Mouse (Mus musculus): Measurements from ENCODE around the gene Emc9.

Gene Emc9

DNA sequence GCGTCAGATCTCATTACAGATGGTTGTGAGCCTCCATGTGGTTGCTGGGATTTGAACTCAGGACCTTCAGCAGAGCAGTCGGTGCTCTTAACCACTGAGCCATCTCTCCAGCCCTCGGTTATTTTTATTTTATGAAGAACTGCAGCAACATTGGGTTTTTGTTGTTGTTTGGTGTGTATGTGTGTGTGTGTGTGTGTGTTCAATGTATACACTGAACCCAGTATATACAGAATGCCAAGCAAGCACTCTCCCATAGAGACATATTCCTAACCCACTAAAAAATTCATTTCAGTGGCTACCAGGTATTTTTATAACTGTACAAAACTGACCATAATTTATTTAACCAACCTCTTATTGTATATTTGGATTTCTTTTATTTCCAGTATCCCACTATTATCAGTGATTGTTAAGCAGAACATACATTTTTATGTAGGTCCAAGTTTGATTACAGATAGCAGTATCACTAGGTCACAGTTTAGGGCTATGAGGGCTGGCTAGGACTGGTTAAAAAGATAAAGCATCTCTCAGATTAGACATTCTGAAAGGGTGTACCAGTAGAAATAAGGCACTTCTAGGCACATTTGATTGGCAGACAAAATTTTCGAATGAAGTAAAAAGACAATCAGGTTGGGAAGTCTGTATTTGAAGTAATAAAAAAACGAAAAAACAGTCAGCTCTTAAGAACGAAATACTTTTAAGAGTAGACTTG lies 26.2 kb downstream of the Emc9 start:
- no peak for DNase-seq

DNA sequence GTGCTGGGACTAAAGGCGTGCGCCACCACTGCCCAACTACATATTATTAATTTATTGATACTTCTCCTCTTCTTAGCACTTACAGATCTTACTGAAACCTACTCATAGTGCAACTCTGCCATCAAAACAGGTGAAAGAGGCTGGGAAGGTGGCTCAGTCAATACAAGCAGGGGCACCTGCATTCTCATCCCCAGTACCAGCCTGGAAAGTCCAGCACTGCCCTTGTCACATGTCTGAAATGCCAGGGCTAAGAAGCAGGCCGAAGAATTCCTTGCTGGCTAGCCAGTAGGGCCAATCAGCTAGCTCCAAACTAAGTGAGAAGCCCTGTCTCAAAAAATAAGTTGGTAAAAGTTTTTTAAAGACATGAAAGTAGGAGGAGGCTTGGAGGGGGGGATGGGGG lies 27.5 kb downstream of the Emc9 start:
- no peak for DNase-seq

DNA sequence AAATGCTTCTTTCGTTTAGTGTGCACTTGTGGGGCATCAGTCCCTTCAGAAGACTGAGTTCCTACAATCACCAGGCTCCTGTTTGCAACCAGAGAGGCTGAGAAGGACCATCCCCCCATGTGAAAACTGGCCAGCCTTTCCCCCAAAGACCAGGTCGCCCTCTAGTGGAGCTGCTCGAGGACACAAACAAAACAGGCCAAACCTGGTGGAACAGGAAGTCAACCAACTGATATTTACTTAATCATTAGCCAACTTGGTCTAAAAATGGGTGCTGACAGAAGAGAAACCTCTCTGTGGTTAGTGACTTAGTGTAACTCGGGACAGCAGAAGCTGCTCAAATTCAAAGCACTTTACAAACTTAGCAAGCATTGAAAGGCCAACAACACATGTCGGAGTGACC lies 28.1 kb downstream of the Emc9 start:
- peak; percentile 85 for DNase-seq

DNA sequence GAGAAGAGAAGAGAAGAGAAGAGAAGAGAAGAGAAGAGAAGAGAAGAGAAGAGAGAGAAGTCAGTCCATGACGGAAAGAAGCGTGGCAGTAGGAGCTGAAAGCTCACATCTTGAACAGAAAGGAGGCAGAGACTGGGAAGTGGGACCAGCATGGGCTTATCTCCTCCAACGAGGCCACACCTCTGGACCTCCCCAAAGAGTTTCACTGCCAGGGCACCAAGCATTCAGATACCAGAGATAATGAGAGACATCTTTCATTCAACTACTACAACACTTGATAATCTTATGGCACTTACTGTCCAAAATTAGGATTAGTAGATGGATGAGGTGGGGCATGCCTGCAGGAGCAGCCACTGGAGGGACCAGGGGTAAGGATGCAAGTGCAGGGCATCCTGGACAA lies 29.3 kb downstream of the Emc9 start:
- no peak for DNase-seq

DNA sequence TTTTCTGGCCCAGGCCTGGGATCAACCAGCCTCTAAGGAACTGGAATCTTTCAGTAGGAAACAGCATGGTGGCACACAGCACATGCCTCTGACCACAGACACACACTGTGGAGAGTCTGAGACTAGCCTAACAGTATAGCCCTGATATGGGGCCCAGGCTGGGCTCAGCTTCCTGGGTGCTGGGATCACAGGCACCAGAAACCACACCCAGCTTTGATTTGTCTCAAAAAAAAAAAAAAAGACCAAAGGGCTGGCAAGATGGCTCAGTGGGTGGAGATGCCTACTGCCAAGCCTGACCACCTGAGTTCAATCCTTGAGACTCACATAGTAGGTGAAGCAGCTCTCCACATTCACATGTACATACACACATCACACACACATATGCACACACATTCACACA lies 30.5 kb downstream of the Emc9 start:
- no peak for DNase-seq

DNA sequence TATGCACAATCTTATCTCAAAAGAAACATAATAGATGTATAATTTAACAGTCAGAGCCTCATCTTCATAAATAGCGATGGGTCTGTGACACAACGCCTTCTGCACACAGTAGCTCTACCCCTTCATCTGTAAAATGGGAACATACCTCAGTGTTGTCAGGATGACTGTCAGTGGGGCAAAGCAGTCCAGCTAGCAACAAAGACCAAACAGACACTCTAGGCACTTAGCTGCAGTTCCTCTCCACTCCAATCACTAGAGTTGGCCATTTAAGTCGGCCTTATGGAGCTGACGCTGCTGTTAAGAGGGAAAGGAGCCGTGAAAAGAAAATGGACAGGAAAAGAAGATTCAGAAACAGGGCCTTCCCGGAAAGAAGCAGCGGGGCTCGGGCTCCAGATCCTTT lies 33.3 kb downstream of the Emc9 start:
- no peak for DNase-seq

DNA sequence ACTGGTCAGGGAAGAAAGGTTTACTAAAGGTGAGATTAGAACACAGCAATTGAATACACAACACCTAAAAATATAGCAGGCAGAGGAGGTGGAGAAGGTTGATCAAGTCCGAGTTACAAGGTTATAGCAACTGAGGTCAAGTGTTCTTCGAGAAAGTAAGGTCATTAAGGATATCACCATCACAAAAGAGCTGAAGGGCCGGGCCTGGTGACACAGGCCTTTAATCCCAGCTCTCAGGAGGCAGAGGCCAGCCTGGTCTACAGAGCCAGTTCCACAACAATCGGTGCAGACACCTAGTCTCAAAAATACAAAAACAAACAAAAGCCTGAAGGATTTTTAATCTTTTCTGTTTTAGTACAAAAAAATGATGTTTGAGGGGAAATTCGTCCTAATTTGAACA lies 33.8 kb downstream of the Emc9 start:
- no peak for DNase-seq

DNA sequence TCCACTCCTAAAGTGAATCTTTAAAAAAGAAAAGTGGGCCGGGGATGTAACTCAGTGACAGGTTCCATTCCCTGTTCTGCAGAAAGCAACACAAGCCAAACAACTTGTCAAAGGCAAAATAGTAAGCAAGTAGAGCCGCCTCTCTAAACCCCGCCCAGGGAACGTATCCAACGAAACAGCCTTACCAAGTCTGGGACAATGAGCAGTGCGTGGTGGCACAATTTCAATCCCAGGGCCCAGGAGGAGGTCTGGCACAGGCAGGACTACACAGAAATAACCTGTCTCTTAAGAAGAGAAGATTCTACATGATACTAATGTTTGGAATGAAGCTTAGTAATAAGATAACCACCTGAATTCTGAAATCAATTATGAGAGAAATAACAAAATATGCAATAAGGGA lies 34.9 kb downstream of the Emc9 start:
- DNase-seq: no peak

DNA sequence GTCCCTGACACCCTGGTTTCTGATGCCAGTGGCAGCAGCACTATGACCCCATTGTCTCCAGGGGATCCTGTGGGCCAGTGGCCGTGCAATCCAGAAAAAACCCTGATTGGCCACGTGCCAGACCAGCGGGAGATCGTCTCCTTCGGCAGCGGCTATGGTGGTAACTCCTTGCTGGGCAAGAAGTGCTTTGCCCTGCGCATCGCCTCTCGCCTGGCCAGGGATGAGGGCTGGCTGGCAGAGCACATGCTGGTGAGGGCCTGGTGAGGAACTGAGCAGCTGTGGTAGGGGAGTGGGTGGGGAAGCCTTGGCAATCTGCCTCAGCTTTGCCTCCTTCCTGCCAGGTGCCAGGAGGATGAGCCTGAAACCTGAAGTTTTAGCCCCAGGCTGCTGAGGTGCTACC lies 40.8 kb downstream of the Emc9 start:
- DNase-seq: peak; percentile 47

DNA sequence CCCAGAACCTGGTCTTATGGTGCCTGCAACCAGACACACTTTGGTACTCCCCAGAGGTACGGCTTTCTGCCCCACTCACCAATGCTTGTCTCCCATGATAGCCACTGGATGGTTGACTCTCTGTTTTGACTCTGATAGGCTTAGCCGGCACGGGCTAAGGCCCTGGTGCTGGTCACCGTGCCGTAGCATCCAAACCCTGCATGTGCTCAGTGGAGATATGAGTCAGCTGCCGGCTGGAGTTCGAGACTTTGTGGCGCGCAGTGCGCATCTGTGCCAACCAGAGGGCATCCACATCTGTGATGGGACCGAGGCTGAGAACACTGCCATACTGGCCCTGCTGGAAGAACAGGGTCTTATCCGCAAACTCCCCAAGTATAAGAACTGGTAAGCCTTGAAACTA lies 42.8 kb downstream of the Emc9 start:
- DNase-seq: no peak

DNA sequence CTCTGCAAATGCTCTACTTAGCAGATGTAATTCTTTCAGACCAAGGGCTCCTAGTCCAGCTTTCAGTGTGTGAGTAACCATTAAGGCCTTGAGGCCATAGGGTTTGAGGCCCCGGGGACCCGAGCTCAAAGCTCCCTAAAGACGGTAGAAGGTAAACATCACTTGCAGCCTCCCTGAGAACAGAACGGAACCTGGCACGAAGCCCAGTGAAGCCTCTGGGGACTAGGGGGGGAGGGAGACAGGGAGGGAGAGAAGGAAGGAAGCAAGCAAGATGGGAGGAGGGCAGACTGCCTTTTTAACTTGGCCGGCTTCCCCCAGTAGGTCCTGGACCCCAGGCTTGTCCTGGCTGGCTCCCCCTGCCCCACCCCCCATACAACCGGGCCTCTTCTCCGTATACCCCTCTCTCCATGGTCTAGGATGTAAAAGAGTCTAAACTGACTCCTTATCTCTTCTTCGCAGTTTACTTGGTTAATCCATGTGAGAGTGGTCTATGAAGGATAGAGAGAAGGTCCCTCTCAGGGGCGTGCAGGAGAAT lies 44.2 kb downstream of the Emc9 start:
- DNase-seq: peak; percentile 88

DNA sequence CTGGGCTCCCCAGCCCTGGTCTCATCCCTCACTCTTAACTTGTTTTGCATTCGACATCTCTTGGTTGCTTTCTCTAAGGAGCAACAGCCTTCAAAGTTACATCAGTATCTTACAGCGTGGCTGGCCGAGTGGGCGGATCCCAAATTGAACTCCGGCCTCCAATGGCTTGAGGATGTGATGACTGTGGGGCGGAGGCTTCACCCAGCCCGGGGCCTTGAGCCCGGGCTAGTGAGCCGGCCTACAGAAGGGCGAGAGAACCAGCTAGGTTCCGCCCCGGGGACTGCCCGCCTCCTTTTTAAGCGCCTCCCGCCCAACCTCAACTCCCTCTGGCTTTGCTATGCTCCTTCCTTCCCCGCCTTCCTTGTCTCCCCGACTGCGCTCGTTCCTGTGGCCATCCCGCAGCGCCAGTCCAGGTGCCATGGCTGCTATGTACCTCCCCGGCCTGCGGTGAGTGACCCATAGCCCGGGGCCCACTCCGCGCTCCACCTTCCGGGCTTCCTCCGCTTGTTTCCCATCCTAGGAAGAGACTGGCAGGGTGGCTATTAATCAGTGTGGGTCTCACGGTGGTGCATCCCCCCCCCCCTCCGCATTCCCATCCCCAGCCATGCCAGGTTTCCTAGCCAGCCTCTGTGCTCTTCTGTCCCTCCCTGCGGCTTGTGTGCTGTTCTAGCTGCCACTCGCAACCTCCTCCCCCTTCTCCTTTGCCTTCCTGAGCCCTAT lies 44.9 kb downstream of the Emc9 start, which contains the start of gene Pck2:
Gene Pck2, plus strand, starts transcription at position 200 of the 720 bp plus-strand sequence.
- DNase-seq: peak; percentile 89

DNA sequence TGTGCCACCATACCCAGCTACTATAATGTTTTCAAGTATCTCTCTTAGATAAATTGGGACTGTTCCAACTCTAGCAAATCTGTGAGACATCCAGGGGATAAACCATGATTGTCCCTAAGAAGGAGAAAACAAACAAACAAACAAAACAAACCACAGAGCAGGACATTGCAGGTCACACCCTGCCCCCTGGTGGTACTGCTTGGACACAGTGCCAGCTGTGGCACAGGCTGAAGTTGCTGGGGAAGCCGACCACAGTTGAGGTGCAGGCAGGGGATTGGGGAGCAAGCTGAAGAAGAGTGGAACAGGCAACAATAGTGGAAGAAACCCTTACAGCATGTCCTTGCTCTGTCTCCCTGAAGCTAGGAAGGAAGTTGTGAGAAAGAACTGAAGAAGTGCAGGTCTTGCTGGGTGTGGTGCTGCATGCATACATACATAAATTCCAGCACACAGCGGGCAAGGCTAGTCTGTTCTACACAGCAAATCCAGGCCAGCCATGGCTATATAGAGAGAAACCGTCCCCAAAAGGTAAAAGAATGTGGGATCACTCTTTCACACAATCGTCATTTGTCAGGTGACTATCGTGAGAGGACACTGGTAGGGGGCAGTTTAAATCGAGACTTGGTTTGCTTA lies 48.9 kb downstream of the Emc9 start:
- DNase-seq: no peak
